Mouse (Mus musculus) lung, postnatal 0 days (tissue): ENCODE results near the gene Gse1.

Experiments
- CTCF ChIP-seq: IDR thresholded peaks from 2 replicates; pipeline ENCODE4 v1.5.1; 2016; ENCODE audit warnings: antibody characterized with exemption, mild to moderate bottlenecking
- EP300 ChIP-seq: IDR thresholded peaks from 2 replicates; pipeline ENCODE4 v1.6.1; 2016; ENCODE audit warnings: antibody characterized with exemption, mild to moderate bottlenecking, control low read depth

DNA sequence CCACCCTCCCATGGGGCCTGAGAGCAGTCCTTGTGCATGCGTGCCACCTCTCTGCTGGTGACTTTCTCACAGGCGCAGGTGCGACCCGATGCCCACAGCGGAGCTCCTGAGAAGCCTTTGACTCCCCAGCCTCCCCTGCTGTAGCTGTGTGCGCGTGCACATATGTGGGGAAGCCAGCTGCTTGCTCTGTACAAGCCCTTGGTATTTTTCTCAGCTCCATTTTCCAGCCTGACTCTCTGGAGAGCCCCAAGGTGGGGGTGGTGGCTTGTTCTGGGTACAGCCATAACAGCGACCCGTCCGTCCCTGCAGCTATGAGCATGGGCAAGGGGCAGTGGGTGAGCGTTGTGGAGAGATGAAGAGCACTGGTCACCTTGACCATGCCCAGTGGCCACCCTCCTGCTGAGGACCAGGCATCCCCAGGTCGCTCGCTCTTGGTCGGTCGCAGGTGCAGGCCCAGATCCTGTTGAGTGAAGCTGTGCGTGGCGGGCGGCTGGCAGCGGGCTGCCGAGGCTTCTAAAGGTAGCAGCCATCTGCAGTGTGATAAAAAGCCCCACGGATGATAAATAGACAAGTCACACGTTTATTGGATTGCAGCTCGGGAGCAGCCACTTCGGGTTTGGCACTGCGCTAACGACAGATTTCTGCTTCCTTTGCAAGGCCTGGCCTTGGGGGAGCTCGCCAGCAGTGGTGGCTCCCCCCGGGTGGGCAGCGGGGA, 184.8 kb downstream of the Gse1 start:
- TF ChIP-seq CTCF (no peak), EP300 (no peak)
